Mouse (Mus musculus) hindbrain, embryonic 14.5 days (tissue): ENCODE results near the gene Hapln4. TPM values are rescaled to one million over a fixed set of nuclear protein-coding genes. Genes with fewer than 3 reads are reported as not detected.

Experiments
- ATAC-seq: fragments of 200-750 bp; cut with Nextera tagmentation; 2 replicates; pipeline ENCODE4 v1.8.0; 2017; ENCODE audit warnings: moderate number of reproducible peaks, mild to moderate bottlenecking, moderate TSS enrichment, moderate library complexity; ENCODE audit not compliant: low FRiP score
- DNase-seq: peaks from one replicate; pipeline ENCODE4 v3.0.0-alpha.2; 2015; ENCODE audit warnings: low spot score
- H3K27ac ChIP-seq: fragments of 300-500 bp; sonication (generic); 2 replicates; pipeline ENCODE4 v1.5.1; 2014; ENCODE audit warnings: mild to moderate bottlenecking, moderate library complexity
- H3K27me3 ChIP-seq: fragments of 300-500 bp; sonication (generic); 2 replicates; pipeline ENCODE4 v1.6.1; 2014; ENCODE audit warnings: mild to moderate bottlenecking, low read length, mixed read lengths; ENCODE audit not compliant: control insufficient read depth, insufficient read depth
- H3K36me3 ChIP-seq: fragments of 300-500 bp; sonication (generic); replicated peaks from 2 replicates; pipeline ENCODE4 v1.6.1; 2014; ENCODE audit not compliant: control insufficient read depth, insufficient read depth
- H3K4me1 ChIP-seq: fragments of 300-500 bp; sonication (generic); replicated peaks from 2 replicates; pipeline ENCODE4 v1.6.1; 2014; ENCODE audit warnings: antibody characterized with exemption, low read length, mixed read lengths; ENCODE audit not compliant: control insufficient read depth, insufficient read depth
- H3K4me2 ChIP-seq: fragments of 300-500 bp; sonication (generic); replicated peaks from 2 replicates; pipeline ENCODE4 v1.6.1; 2014; ENCODE audit warnings: mild to moderate bottlenecking, moderate library complexity
- H3K4me3 ChIP-seq: fragments of 300-500 bp; sonication (generic); replicated peaks from 2 replicates; pipeline ENCODE4 v1.5.1; 2014; ENCODE audit warnings: mild to moderate bottlenecking, low read length
- H3K9ac ChIP-seq: fragments of 300-500 bp; sonication (generic); 2 replicates; pipeline ENCODE4 v1.6.1; 2014
- H3K9me3 ChIP-seq: fragments of 300-500 bp; sonication (generic); 2 replicates; pipeline ENCODE4 v1.6.1; 2016; ENCODE audit warnings: low read length; ENCODE audit not compliant: control insufficient read depth
- WGBS: fragments of 180-500 bp; shearing (Covaris S2); extraction: QIAGEN DNeasy Blood & Tissue Kit; methylation state at CpG from one replicate; pipeline ENCODE4 v1.1.7; 2014; 5-methylcytosine and 5-hydroxymethylcytosine counted together
- polyA plus RNA-seq: library from polyadenylated mRNA; unstranded; fragments of >200 nt; fragmentation: Nextera tagmentation; extraction: Ambion mirVana; gene quantifications from 2 replicates; pipeline ENCODE4 v1.2.1, GENCODE M21; 2014

Hapln4 gene
- polyA plus RNA-seq, 1 experiment from 2014 or later: 0.80 TPM

DNA sequence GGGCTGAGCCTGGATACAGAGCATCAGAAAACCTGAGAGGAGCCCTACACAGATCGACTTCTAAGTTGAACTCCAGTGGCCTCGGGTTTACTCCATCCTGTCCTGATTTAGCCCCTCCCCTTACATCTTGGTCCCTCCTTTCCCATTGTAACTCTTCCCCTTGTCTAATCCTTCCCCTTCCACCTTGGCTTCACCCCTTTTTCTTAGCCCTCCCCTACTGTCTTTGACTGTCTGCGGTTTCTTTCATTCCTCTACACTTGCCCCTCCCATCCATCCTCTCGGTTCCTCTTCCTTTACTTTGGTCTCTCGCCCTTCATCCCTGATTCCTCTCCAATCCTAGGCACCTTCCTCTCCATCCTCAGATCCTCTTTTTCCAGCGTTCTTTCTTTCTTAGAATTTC lies 31.2 kb downstream of the Hapln4 start:
- Histone ChIP-seq H3K4me2 (no peak overlapping the region), H3K4me1 (peaks cover 13% of the 10 kb centered on the region), H3K9ac (no peak overlapping the region), H3K27ac (no peak overlapping the region), H3K27me3 (no peaks in the 10 kb centered on the region; the same call in 1 of the 2 replicates), H3K9me3 (no peaks in the 10 kb centered on the region), H3K36me3 (peaks cover 67% of the 10 kb centered on the region), H3K4me3 (no peak overlapping the region)
- no peak for DNase-seq
- 32% methylated on average over 6 of the region's 6 CpGs for WGBS
- ATAC-seq: no peak

DNA sequence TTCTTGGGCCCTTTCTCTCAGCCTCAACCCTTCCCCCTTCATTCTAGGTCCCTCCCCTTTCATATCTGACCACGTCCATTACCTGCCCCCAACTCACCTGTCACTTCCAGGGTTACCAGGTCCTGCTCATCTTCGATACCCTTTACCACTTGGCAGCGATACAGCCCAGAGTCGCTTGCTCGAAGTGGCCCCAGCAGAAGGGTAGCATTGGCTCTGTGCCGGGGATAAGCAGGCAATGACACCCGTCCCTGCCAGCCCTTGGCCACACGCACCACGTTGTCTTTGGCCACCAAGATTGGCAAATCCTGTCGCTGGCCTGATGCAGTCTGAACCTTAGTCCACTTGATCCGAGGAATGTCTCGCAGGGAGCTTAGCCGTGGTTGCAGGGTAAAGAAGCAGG lies 31.6 kb downstream of the Hapln4 start:
- Histone ChIP-seq H3K27ac (no peak overlapping the region), H3K36me3 (peaks cover 63% of the 10 kb centered on the region), H3K9me3 (no peaks in the 10 kb centered on the region), H3K4me3 (no peak overlapping the region), H3K4me1 (peaks cover 13% of the 10 kb centered on the region), H3K4me2 (no peak overlapping the region), H3K9ac (no peak overlapping the region), H3K27me3 (no peaks in the 10 kb centered on the region; the same call in 1 of the 2 replicates)
- ATAC-seq: no peak
- 77% methylated on average over 13 of the region's 13 CpGs for WGBS
- no peak for DNase-seq

DNA sequence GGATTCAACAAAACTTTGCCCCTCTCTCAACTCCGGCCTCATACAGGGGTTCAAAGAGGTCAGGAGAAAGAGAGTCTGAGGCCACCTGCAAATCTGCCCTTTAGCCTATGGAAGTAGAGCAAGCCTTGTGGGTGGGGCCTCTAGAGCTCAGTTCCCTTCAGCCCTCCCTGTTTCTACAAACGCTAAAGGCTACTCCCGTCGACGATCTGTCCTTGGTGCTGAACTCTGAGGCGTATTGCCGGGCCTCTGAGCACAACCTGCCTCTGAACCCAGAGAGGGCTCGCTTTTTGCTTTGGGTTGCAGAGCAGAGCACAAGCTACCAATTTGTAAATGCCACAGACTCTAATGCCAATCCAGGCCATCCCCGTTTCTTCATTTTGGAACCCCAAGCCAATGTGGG lies 34.4 kb downstream of the Hapln4 start:
- H3K4me3 ChIP-seq: no peak overlapping the region; the same call in 1 of the 2 replicates

DNA sequence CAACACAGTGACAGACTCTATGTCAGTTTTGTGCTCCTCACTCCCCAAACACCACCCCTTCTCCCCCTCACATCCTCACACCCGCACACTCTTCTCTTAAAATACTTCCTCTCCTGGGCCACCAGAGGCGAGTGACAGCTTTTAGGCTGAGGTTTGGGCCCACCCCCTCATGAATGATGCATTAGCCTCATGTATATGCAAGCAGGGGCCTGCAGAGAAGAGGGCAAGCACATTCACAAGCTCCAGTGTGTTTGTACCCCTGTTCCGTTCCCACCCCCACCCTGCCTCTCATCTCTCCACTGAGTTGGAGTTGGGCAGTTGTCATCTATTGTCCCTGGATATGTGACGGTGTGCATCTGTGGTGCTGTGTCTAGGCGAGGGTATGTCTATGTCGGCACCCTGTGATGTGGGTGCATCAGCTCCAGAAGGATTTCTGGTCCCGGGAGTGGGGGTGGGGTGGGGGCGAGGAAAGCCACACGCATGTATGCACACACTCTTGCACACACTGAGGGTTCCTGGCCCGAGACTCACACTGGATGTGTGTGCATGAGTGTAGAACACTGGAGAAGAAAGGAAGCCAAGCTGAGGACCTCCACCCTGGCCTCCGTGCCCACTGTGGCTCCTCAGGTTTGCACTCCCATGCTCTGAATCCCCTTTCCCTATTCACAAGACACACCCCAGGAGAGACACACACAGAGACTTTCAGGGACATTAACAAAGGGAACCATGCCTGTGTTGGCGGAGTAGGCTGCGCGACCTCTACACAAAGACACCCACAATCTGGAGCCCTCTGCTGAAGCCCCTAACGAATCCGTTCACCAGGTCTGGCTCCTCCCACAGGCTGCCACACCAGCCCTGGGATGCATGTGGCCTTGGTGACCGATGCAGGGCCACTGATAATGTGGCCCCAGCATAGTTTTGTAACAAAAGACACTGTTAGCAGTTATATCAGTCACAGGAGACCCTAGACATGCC lies 35.8 kb downstream of the Hapln4 start:
- 3% methylated on average over 17 of the region's 17 CpGs for WGBS
- Histone ChIP-seq H3K9ac (peak overlapping the region; percentile 86), H3K27ac (peak overlapping the region; percentile 96), H3K36me3 (peaks cover 23% of the 10 kb centered on the region), H3K4me2 (peak overlapping the region; percentile 87), H3K9me3 (no peaks in the 10 kb centered on the region), H3K4me1 (peaks cover 13% of the 10 kb centered on the region), H3K27me3 (no peaks in the 10 kb centered on the region; the same call in 1 of the 2 replicates), H3K4me3 (peak overlapping the region; percentile 71)
- ATAC-seq (peak; percentile 83), DNase-seq (peak; percentile 73)

More for the DNA sequence above, 34.4 kb downstream of the Hapln4 start:
- Histone ChIP-seq H3K27ac (no peak overlapping the region), H3K4me2 (peak overlapping the region; percentile 87), H3K9ac (peak overlapping the region; percentile 86; the same call in 1 of the 2 replicates), H3K9me3 (no peaks in the 10 kb centered on the region), H3K27me3 (no peaks in the 10 kb centered on the region; the same call in 1 of the 2 replicates), H3K4me1 (peaks cover 13% of the 10 kb centered on the region), H3K36me3 (peaks cover 36% of the 10 kb centered on the region)
- ATAC-seq (no peak), DNase-seq (peak; percentile 40)
- 9% methylated on average over 9 of the region's 9 CpGs for WGBS

DNA sequence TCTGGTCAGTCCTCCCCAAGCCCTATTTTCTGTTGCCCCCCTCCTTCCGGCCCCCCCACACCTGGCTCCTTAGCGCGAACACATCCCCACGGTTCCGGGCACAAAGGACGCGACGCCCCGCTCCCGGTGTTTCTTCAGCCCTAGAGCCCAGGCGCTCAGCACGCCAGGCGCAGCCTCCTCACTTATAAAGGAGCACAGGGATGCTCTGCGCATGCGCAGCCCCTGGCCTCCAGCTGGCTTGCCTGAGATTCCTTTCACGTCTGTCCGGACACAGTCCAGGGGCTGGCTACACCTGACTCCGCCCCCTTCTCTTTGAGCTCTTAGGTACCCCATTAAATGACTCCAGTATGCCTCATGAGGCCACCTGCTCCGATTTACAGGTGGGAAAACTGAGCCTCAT lies 37.4 kb downstream of the Hapln4 start, which contains the start of gene Ncan:
Gene Ncan, minus strand, starts transcription at position 207 of the 400 bp plus-strand sequence.
- DNase-seq: peak; percentile 96
- no peaks in the 10 kb centered on the region for H3K9me3 ChIP-seq
- ATAC-seq: peak; percentile 81
- peak within 1 kb of the TSS; percentile 87 for H3K4me2 ChIP-seq
- peak within 1 kb of the TSS; percentile 71 for H3K4me3 ChIP-seq
- no peaks in the 10 kb centered on the region for H3K27me3 ChIP-seq
- H3K36me3 ChIP-seq: peaks cover 6% of the 10 kb centered on the region
- 1% methylated on average over 19 of the region's 19 CpGs for WGBS
- H3K4me1 ChIP-seq: peaks cover 13% of the 10 kb centered on the region
- H3K27ac ChIP-seq: peak within 1 kb of the TSS; percentile 96
- H3K9ac ChIP-seq: peak within 1 kb of the TSS; percentile 86

DNA sequence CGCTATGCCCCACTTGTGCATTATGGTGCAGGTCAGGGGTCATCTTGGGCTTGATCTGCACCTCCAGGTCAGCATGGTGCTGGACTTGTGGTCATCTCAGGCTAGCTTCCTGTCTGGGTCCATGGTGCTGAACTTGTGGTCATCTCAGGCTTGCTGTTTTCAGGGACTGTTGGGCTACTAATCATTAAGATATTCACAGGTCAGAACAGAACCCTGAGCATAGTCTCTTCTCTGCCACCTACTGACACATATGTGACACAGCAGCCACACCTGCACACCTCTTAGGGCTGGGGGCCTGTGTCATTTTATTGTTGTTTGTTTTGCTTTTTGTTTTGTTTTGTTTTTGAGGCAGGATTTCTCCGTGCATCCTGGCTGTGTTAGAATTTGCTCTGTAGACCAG lies 39.6 kb downstream of the Hapln4 start:
- ATAC-seq (no peak), DNase-seq (no peak)
- Histone ChIP-seq H3K4me1 (peaks cover 7% of the 10 kb centered on the region), H3K4me2 (no peak overlapping the region), H3K36me3 (no peaks in the 10 kb centered on the region), H3K27ac (no peak overlapping the region), H3K9ac (no peak overlapping the region), H3K27me3 (no peaks in the 10 kb centered on the region), H3K9me3 (no peaks in the 10 kb centered on the region), H3K4me3 (no peak overlapping the region)
- 62% methylated on average over 2 of the region's 2 CpGs for WGBS

DNA sequence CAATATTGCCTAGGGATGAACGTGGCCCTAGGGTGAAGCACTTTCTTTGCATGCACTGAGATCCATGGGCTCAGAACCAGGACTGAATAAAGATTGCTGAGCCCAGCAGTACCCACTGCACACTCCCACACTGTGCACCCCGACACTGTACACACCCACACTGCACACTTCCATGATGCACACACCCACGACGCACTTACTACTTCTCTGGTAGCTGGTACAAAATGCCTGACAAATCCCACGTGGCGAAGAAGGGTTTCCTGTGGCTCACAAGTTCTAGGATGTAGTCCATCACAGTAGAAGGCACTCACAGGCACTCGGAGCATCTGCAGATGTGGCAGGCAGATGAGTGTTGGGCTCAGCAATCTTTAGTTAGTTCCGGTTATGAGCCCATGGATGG lies 41.7 kb downstream of the Hapln4 start:
- ATAC-seq (no peak), DNase-seq (no peak)
- H3K4me3 ChIP-seq: no peak overlapping the region
- H3K9me3 ChIP-seq: no peaks in the 10 kb centered on the region
- no peak overlapping the region for H3K4me2 ChIP-seq
- 0 out of 2 replicates have a peak, but pooled peaks cover 5% of the 10 kb centered on the region for H3K4me1 ChIP-seq
- H3K9ac ChIP-seq: no peak overlapping the region
- H3K27me3 ChIP-seq: no peaks in the 10 kb centered on the region
- H3K27ac ChIP-seq: no peak overlapping the region
- WGBS: 63% methylated on average over 8 of the region's 8 CpGs
- H3K36me3 ChIP-seq: no peaks in the 10 kb centered on the region

DNA sequence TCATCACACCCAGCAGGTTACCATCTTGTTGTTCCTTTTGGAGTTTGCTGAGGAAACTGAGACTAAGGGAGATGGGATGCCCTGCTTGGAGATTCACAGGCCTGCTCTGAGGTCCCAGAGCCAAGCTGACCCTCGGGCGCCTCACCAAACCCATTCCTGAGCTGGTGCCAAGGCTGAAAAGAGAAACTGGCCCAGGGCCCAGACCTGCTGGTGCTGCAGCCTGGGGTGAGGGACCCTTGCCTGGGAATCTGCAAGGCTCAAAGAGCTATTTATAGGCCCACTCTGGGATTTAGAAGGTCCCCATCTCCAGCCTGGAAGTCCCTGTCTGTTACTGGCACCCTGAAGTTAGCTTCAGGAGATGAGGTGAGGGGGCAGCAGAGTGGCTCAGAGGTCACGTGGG lies 45.2 kb downstream of the Hapln4 start:
- Histone ChIP-seq H3K4me2 (no peak overlapping the region), H3K27me3 (no peaks in the 10 kb centered on the region), H3K9ac (no peak overlapping the region), H3K9me3 (no peaks in the 10 kb centered on the region), H3K36me3 (peaks cover 6% of the 10 kb centered on the region), H3K4me3 (no peak overlapping the region), H3K4me1 (peaks cover 13% of the 10 kb centered on the region; the same call in 1 of the 2 replicates), H3K27ac (peak overlapping the region; percentile 74)
- DNase-seq: no peak
- WGBS: 66% methylated on average over 3 of the region's 3 CpGs
- no peak for ATAC-seq

DNA sequence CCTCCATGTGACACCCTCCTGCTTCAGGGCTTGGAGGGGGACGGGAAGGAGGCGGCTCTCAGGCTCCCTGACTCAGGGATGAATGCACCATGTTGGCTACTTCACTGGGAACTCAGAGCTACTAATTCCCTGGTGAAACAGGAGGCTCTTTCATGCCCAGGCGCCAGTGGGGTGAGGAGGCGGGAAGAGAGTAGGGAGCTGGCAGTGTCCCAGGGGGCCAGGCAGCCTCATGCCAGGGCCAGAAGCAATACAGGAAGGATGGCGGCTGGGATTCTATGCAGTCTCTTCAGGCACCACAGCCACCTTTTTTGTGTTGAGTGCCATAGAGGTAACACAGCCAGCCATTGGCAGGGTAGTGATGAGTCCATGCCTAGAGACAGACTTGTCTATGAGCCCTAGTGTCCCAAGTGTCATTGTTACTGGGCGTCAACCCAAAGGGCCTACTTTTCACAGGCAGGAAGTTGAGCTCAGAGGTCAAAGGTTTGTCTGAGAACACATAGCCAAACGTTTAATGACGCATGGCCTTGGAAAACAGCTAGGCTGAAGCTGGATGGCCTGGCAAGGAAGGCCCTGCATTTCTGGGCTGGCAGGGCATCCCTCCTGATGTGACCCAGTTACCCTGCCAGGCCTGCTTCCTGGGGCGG lies 46.2 kb downstream of the Hapln4 start:
- Histone ChIP-seq H3K9ac (no peak overlapping the region), H3K9me3 (no peaks in the 10 kb centered on the region), H3K27ac (peak overlapping the region; percentile 74), H3K4me2 (no peak overlapping the region), H3K27me3 (no peaks in the 10 kb centered on the region), H3K4me3 (no peak overlapping the region), H3K4me1 (peaks cover 13% of the 10 kb centered on the region; the same call in 1 of the 2 replicates), H3K36me3 (peaks cover 16% of the 10 kb centered on the region)
- peak; percentile 68 for ATAC-seq
- 61% methylated on average over 9 of the region's 9 CpGs for WGBS
- DNase-seq: no peak
